Mouse (Mus musculus) liver, embryonic 13.5 days (tissue): ENCODE data around the gene Fat3. TPM values are rescaled to one million over a fixed set of nuclear protein-coding genes. Genes with fewer than 3 reads are reported as not detected.

Experiments used
- ATAC-seq: fragments of 200-750 bp; cut with Nextera tagmentation; 2 replicates; pipeline ENCODE4 v1.8.0; 2017; ENCODE audit warnings: low read depth, mild to moderate bottlenecking, moderate number of reproducible peaks, moderate library complexity
- DNase-seq: peaks from one replicate; pipeline ENCODE4 v3.0.0; 2022
- H3K27ac ChIP-seq: fragments of 300-500 bp; sonication (generic); 2 replicates; pipeline ENCODE4 v1.5.1; 2015; ENCODE audit warnings: moderate library complexity, mild to moderate bottlenecking, inconsistent platforms
- H3K27me3 ChIP-seq: fragments of 300-500 bp; sonication (generic); 2 replicates; pipeline ENCODE4 v1.6.1; 2015; ENCODE audit warnings: mild to moderate bottlenecking, inconsistent platforms
- H3K36me3 ChIP-seq: fragments of 300-500 bp; sonication (generic); 2 replicates; pipeline ENCODE4 v1.6.1; 2015; ENCODE audit warnings: mild to moderate bottlenecking, inconsistent platforms
- H3K4me1 ChIP-seq: fragments of 300-500 bp; sonication (generic); replicated peaks from 2 replicates; pipeline ENCODE4 v1.6.1; 2015; ENCODE audit warnings: inconsistent platforms
- H3K4me2 ChIP-seq: fragments of 300-500 bp; sonication (generic); 2 replicates; pipeline ENCODE4 v1.6.1; 2015; ENCODE audit warnings: inconsistent platforms, mild to moderate bottlenecking, moderate library complexity
- H3K4me3 ChIP-seq: fragments of 300-500 bp; sonication (generic); replicated peaks from 2 replicates; pipeline ENCODE4 v1.5.1; 2015; ENCODE audit warnings: mild to moderate bottlenecking, inconsistent platforms
- H3K9ac ChIP-seq: fragments of 300-500 bp; sonication (generic); 2 replicates; pipeline ENCODE4 v1.6.1; 2015; ENCODE audit warnings: mild to moderate bottlenecking, inconsistent platforms
- H3K9me3 ChIP-seq: fragments of 300-500 bp; sonication (generic); replicated peaks from 2 replicates; pipeline ENCODE4 v1.6.1; 2016; ENCODE audit warnings: inconsistent platforms
- WGBS: fragments of 180-500 bp; shearing (Covaris S2); methylation state at CpG from one replicate; pipeline ENCODE4 v1.1.7; 2015; ENCODE audit not compliant: insufficient replicate concordance; 5-methylcytosine and 5-hydroxymethylcytosine counted together
- polyA plus RNA-seq: library from polyadenylated mRNA; unstranded; fragments of >200 nt; fragmentation: Nextera tagmentation; extraction: Ambion mirVana; gene quantifications from 2 replicates; pipeline ENCODE4 v1.2.1, GENCODE M21; 2015

The Fat3 gene
- polyA plus RNA-seq, 1 experiment from 2014 or later: 0.07 TPM

GRCm38 (mm10) chr9:15992158-15992846 lies 508.8 kb downstream of the Fat3 start:
- H3K4me2 ChIP-seq: no peak overlapping the region
- DNase-seq (no peak), ATAC-seq (no peak)
- no peak overlapping the region for H3K9ac ChIP-seq
- no peaks in the 10 kb centered on the region for H3K27me3 ChIP-seq
- H3K27ac ChIP-seq: no peak overlapping the region
- H3K36me3 ChIP-seq: no peaks in the 10 kb centered on the region
- WGBS: 48% methylated on average over 7 of the region's 7 CpGs
- no peaks in the 10 kb centered on the region for H3K9me3 ChIP-seq
- no peak overlapping the region for H3K4me3 ChIP-seq
- no peaks in the 10 kb centered on the region for H3K4me1 ChIP-seq

DNA sequence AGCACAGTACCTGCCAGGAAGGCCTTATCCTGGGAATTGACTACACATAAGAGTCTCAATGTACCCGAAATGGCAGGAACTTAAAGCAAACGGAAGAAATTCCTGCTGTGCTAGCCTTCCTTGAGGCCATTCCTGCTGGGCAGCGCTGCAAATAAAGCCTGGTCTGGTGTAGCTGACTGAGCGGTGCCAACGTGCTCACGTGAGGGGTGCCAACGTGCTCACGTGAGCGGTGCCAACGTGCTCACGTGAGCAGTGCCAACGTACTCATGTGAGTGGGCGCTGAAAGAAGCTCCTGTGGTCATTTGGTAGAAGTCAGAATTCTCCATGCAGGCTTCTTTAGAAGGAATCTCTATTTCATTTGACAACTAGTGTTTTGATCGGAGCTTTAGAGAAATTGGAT lies 522.8 kb downstream of the Fat3 start:
- Histone ChIP-seq H3K27me3 (no peaks in the 10 kb centered on the region), H3K4me1 (no peaks in the 10 kb centered on the region), H3K9me3 (no peaks in the 10 kb centered on the region), H3K9ac (no peak overlapping the region), H3K27ac (no peak overlapping the region), H3K4me2 (no peak overlapping the region), H3K36me3 (no peaks in the 10 kb centered on the region), H3K4me3 (no peak overlapping the region)
- DNase-seq (no peak), ATAC-seq (no peak)
- WGBS: 77% methylated on average over 14 of the region's 14 CpGs

DNA sequence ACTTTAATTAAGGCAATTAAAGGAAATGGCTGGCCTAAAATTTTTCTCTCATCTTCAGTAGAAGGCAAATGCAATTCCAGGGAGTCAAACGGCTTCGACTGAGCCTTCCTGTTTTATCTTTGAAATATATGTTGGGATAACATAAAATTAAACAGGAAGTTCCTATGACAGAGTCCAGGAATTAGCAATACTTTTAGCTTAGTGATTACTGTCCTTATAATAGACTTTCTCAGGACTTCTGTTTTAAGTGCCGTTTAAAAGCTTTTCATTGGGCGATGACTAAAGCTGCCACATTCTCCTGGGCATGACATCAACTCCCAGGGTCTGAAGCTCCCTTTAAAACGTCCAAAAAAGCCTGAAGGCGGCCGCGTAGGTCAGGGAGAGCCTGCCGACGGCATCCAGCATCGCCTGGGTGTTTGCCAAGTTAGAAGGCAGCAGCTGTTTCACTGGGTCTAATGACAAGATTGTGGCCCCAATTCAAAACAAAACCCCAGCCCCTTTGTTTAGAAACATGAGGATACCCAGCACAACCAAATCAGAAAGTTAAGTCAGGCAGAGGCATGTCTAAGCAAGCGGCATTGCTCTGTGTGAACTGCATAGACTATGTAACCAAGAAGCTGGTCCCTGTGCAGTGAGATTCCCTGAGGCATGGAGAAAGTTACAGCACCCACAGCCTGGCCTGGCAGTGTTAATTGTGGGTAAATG lies 524.0 kb downstream of the Fat3 start:
- Histone ChIP-seq H3K27ac (no peak overlapping the region), H3K4me2 (no peak overlapping the region), H3K4me3 (no peak overlapping the region), H3K27me3 (no peaks in the 10 kb centered on the region), H3K9me3 (no peaks in the 10 kb centered on the region), H3K36me3 (no peaks in the 10 kb centered on the region), H3K4me1 (no peaks in the 10 kb centered on the region), H3K9ac (no peak overlapping the region)
- DNase-seq: no peak
- 58% methylated on average over 12 of the region's 12 CpGs for WGBS
- no peak for ATAC-seq

DNA sequence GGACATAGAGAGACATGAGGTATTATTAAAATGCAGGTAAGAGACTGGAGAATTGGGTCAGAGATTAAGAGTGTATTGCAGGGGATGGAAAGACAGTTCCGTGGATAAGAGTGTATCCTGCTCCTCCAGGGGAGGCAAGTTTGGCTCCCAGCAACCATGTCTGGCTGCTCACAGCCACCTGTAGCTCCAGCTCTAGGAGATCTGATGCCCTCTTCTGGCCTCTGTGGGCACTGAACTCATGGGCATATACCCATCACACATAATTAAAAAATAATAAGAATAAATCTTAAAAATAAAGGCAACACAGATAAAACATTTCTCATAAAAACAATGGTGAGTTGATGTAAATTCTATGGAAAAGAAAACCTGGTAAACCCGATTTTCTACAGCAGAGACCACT lies 525.1 kb downstream of the Fat3 start:
- ATAC-seq (no peak), DNase-seq (no peak)
- Histone ChIP-seq H3K36me3 (no peaks in the 10 kb centered on the region), H3K4me2 (no peak overlapping the region), H3K9me3 (no peaks in the 10 kb centered on the region), H3K27ac (no peak overlapping the region), H3K9ac (no peak overlapping the region), H3K27me3 (no peaks in the 10 kb centered on the region), H3K4me3 (no peak overlapping the region), H3K4me1 (no peaks in the 10 kb centered on the region)
- WGBS: 55% methylated on average over 2 of the region's 2 CpGs

GRCm38 (mm10) chr9:15972201-15972600 lies 528.9 kb downstream of the Fat3 start:
- Histone ChIP-seq H3K4me1 (no peaks in the 10 kb centered on the region), H3K27me3 (no peaks in the 10 kb centered on the region), H3K27ac (no peak overlapping the region), H3K4me3 (no peak overlapping the region), H3K36me3 (no peaks in the 10 kb centered on the region), H3K9ac (no peak overlapping the region), H3K9me3 (no peaks in the 10 kb centered on the region), H3K4me2 (no peak overlapping the region)
- DNase-seq (no peak), ATAC-seq (no peak)
- WGBS: 48% methylated on average over 1 of the region's 1 CpGs

DNA sequence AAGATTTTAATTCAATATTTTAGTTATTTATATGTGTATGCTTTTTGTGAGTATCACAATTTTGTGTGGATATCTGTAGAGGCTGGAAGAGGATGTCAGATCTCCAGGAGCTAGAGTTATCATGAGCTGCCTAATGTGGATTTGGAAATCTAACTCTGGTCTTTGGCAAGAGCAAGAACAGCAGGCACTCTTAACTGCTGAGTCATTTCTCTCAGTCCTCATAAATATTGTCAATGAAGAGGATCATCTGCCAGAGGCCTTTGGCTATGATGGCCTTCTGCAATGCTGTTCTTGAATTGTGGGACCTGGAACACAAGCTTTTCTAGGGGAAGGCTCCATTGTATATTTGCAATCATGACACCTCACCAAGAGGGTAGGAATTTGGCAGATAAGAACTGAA lies 529.7 kb downstream of the Fat3 start:
- Histone ChIP-seq H3K4me2 (no peak overlapping the region), H3K27ac (no peak overlapping the region), H3K4me3 (no peak overlapping the region), H3K9me3 (no peaks in the 10 kb centered on the region), H3K36me3 (no peaks in the 10 kb centered on the region), H3K4me1 (no peaks in the 10 kb centered on the region), H3K27me3 (no peaks in the 10 kb centered on the region), H3K9ac (no peak overlapping the region)
- ATAC-seq (no peak), DNase-seq (no peak)

DNA sequence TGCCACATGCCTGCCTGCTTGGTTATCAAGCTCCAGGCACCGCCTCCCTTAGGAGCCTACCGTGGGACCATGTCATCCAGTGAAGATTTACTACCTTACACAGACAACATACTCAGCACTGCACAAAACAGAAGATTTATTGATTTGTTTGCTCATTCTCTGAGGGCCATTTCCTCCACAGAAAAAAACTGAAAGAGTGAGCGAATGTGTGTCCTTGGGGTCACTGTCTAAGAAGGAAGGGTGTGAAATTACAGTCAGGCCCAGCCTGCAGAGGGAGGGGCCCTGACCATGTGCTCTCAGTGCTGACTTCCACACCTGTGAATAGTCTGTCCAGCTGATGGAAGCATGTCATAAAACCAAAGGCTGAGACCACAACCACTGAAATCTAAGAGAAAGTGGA lies 536.9 kb downstream of the Fat3 start:
- no peak overlapping the region for H3K27ac ChIP-seq
- 36% methylated on average over 3 of the region's 3 CpGs for WGBS
- H3K4me2 ChIP-seq: no peak overlapping the region
- no peak overlapping the region for H3K4me3 ChIP-seq
- H3K9ac ChIP-seq: no peak overlapping the region
- no peaks in the 10 kb centered on the region for H3K9me3 ChIP-seq
- no peaks in the 10 kb centered on the region for H3K36me3 ChIP-seq
- no peak for DNase-seq
- no peaks in the 10 kb centered on the region for H3K4me1 ChIP-seq
- ATAC-seq: no peak
- no peaks in the 10 kb centered on the region for H3K27me3 ChIP-seq

DNA sequence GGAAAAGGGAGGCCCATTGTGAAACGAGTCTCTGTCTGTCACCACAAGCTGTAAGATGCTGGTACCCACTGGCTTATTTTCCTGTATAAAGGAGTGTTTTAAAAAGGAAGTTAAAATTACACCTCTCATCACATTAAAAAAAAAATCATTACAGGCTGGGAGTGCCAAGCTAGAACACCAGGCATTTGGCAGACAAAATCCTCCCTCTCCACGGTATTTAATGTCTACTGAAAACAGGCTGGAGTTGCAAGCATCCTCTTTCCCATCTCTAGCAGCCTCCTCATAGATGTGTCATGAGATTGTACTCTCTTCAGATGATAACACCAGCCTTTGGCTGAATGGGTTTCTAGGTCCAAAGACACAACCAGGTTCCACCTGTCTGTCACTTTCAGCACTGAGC lies 538.2 kb downstream of the Fat3 start:
- 47% methylated on average over 2 of the region's 2 CpGs for WGBS
- no peaks in the 10 kb centered on the region for H3K4me1 ChIP-seq
- no peak overlapping the region for H3K4me3 ChIP-seq
- ATAC-seq (no peak), DNase-seq (no peak)
- H3K4me2 ChIP-seq: no peak overlapping the region
- no peak overlapping the region for H3K9ac ChIP-seq
- no peaks in the 10 kb centered on the region for H3K36me3 ChIP-seq
- no peaks in the 10 kb centered on the region for H3K9me3 ChIP-seq
- no peaks in the 10 kb centered on the region for H3K27me3 ChIP-seq
- H3K27ac ChIP-seq: no peak overlapping the region

- no peak for DNase-seq
- 34% methylated on average over 3 of the region's 3 CpGs for whole genome bisulfite sequencing
Observed at GRCm38 (mm10) chr9:15958224-15958787, 542.8 kb downstream of the Fat3 start.

DNA sequence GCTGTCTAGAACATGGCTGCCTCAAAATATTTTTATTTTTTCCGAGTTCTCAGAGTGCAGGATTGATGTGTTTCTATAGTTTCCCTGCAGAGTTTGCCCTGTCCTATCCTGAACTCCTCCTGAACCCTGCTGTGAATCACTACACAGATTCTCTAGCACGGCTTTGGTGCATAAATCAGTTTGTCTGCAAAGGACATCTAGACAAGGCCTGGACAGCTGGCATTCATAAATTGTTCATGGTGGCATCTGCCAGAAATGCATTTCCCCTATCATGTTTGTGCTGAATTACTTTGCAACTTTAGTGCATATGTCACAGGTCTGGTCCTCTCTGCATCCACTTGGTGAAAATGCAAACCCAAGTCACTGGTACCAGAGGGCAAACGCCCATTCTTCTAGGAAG lies 543.3 kb downstream of the Fat3 start:
- Histone ChIP-seq H3K4me2 (no peak overlapping the region), H3K4me3 (no peak overlapping the region), H3K9me3 (no peaks in the 10 kb centered on the region), H3K9ac (no peak overlapping the region), H3K4me1 (no peaks in the 10 kb centered on the region), H3K27ac (no peak overlapping the region), H3K27me3 (no peaks in the 10 kb centered on the region), H3K36me3 (no peaks in the 10 kb centered on the region)
- no peak for DNase-seq
- WGBS: 47% methylated on average over 3 of the region's 3 CpGs
- ATAC-seq: no peak

More at GRCm38 (mm10) chr9:15958224-15958787, 542.8 kb downstream of the Fat3 start:
- Histone ChIP-seq H3K4me1 (no peaks in the 10 kb centered on the region), H3K9ac (no peak overlapping the region), H3K27ac (no peak overlapping the region), H3K9me3 (no peaks in the 10 kb centered on the region), H3K4me3 (no peak overlapping the region), H3K27me3 (no peaks in the 10 kb centered on the region), H3K36me3 (no peaks in the 10 kb centered on the region), H3K4me2 (no peak overlapping the region)
- no peak for ATAC-seq

DNA sequence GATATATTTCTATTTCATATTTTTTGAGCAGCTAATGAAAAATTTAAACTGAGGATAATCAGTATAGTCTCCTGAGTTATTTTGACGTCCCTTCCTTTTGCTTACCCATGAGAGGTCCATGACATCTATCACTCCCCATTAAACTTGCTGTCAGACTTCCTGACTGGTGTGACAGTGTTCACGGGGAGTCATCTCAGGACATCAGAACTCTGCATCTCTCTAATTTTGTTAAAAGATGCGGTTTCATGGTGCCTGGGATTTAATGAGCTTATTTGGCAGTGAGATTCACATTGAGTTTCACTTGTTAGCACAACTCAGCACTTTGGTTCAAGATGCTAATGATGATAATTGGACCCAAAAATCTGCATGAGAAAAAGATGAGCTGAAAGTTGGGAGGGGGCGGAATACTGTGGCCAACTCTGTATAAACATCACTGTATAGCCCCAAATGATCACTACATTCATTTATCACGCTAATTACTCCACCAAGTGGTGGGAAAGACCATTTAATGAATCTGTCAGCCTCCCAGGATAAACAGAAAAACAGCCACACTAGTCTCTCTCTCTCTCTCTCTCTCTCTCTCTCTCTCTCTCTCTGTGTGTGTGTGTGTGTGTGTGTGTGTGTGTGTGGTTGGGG lies 545.8 kb downstream of the Fat3 start:
- no peak overlapping the region for H3K4me3 ChIP-seq
- ATAC-seq (no peak), DNase-seq (no peak)
- no peaks in the 10 kb centered on the region for H3K9me3 ChIP-seq
- no peaks in the 10 kb centered on the region for H3K27me3 ChIP-seq
- no peaks in the 10 kb centered on the region for H3K4me1 ChIP-seq
- 49% methylated on average over 5 of the region's 5 CpGs for WGBS
- no peak overlapping the region for H3K27ac ChIP-seq
- H3K4me2 ChIP-seq: no peak overlapping the region
- no peak overlapping the region for H3K9ac ChIP-seq
- no peaks in the 10 kb centered on the region for H3K36me3 ChIP-seq
